Mouse (Mus musculus): Measurements from ENCODE around the gene Gm14406. TPM values are rescaled to one million over a fixed set of nuclear protein-coding genes. Genes with fewer than 3 reads are reported as not detected.

Gm14406 gene
- polyA plus RNA-seq, 1 experiment from 2014 or later: not detected

DNA sequence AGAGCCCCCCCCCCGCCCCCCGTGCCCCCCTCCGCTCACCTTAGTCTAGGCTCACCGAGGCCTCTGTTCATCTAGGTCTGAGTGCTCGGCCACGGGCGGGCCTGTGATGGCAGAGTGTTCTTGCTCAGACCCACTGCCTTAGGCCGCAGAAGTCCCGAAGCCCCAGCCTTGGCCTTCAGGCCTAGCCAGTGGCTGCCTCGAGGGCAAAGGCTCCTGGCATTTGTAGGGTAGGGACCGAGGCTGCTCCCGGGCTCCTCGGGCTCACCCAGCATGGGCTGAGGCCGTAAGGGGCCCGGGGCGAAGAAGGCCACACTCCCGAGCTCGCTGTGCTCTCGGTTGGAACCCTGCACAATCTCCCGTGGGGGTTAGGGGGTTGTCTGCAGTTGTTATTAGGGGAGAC lies 54.9 kb downstream of the Gm14406 start:
- H3K9me3 ChIP-seq (replicated peaks; ENCODE audit: control insufficient read depth, low read length): 0 out of 2 replicates have a peak, but pooled peaks cover 3% of the 10 kb centered on the region

DNA sequence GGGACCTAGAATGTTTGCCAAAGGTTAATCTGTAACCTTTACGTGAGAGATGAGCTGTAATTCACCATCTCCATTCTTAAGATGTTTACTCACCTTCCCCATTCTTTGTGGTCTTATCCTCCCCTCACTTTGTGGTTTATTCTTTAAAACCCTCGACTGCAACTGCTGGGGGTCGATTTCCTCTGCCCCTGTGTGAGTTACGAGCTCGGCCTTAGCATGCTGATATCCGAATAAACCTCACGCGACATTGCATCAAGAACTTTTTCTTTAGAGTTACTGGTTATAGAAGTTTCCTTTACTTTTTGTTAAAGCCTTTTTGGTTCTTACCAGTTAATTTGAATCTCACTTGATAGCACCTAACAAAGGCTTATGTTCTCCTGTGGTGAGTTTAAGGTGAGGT lies 58.0 kb downstream of the Gm14406 start:
- no peak for ATAC-seq (replicated peaks; ENCODE audit: insufficient number of reproducible peaks, low FRiP score, low TSS enrichment)
- WGBS (ENCODE audit: insufficient replicate concordance): 75% methylated on average over 8 of the region's 8 CpGs

More for the DNA sequence above, 54.9 kb downstream of the Gm14406 start:
- ATAC-seq (replicated peaks; ENCODE audit: insufficient number of reproducible peaks, low FRiP score, low TSS enrichment): no peak
- H3K27me3 ChIP-seq (ENCODE audit: control insufficient read depth, insufficient read depth, low read length): no peaks in the 10 kb centered on the region
- no peak overlapping the region for H3K27ac ChIP-seq (ENCODE audit: low read depth, low read length)
- no peaks in the 10 kb centered on the region for H3K4me1 ChIP-seq (ENCODE audit: control insufficient read depth, insufficient read depth, low read length)
- H3K4me2 ChIP-seq: no peak overlapping the region
- no peaks in the 10 kb centered on the region for H3K36me3 ChIP-seq (ENCODE audit: control insufficient read depth, insufficient read depth, low read length)
- 88% methylated on average over 20 of the region's 20 CpGs for WGBS (ENCODE audit: insufficient replicate concordance)
- H3K9ac ChIP-seq (ENCODE audit: low read depth, low read length): no peak overlapping the region
- no peak overlapping the region for H3K4me3 ChIP-seq (ENCODE audit: low read depth, low read length)

More for the DNA sequence above, 58.0 kb downstream of the Gm14406 start:
- 0 out of 2 replicates have a peak, but pooled peaks cover 5% of the 10 kb centered on the region for H3K9me3 ChIP-seq (replicated peaks; ENCODE audit: control insufficient read depth, low read length)
- H3K36me3 ChIP-seq (ENCODE audit: control insufficient read depth, insufficient read depth, low read length): no peaks in the 10 kb centered on the region
- H3K4me1 ChIP-seq (ENCODE audit: control insufficient read depth, insufficient read depth, low read length): no peaks in the 10 kb centered on the region
- no peak overlapping the region for H3K4me3 ChIP-seq (ENCODE audit: low read depth, low read length)
- H3K4me2 ChIP-seq: no peak overlapping the region
- no peaks in the 10 kb centered on the region for H3K27me3 ChIP-seq (ENCODE audit: control insufficient read depth, insufficient read depth, low read length)
- H3K27ac ChIP-seq (ENCODE audit: low read depth, low read length): no peak overlapping the region
- no peak overlapping the region for H3K9ac ChIP-seq (ENCODE audit: low read depth, low read length)

Other genes starting within 250 kb of the Gm14406 start
- gene Gm14418, start 179.9 kb downstream of the Gm14406 start, polyA plus RNA-seq (2014; fragmentation: Nextera tagmentation; extraction: Ambion mirVana): 7.7 and 8.8 TPM in 2 replicates
- gene Zfp970, start 113.5 kb downstream of the Gm14406 start, polyA plus RNA-seq (2014; fragmentation: Nextera tagmentation; extraction: Ambion mirVana): 13.6 and 16.0 TPM in 2 replicates
- gene Gm14403, start 80.0 kb downstream of the Gm14406 start, polyA plus RNA-seq (2014; fragmentation: Nextera tagmentation; extraction: Ambion mirVana): 8.1 TPM in 2 replicates
- gene Gm14322, start 181.1 kb upstream of the Gm14406 start, polyA plus RNA-seq (2014; fragmentation: Nextera tagmentation; extraction: Ambion mirVana): 6.2 and 8.1 TPM in 2 replicates